Mouse (Mus musculus) gastrocnemius, adult 18-20 months (tissue): ENCODE measurements around the gene Mok. TPM values are rescaled to one million over a fixed set of nuclear protein-coding genes. Genes with fewer than 3 reads are reported as not detected.

Experiments used
- DNase-seq: peaks from one replicate; pipeline ENCODE4 v3.0.0; 2021; ENCODE audit warnings: low spot score
- total RNA-seq, 2 experiments: library from RNA; stranded (reverse); gene quantifications; 2 replicates each; pipeline ENCODE4 v1.2.3; 2021

Mok gene
- total RNA-seq, 2 experiments from 2014 or later = 0.27 TPM; not detected in 1

GRCm38 (mm10) chr12:110770479-110771247, 70.1 kb downstream of the Mok start:
- DNase-seq = no peak

GRCm38 (mm10) chr12:110769660-110770297, 71.0 kb downstream of the Mok start:
- no peak for DNase-seq

GRCm38 (mm10) chr12:110768562-110768961, 72.2 kb downstream of the Mok start:
- no peak for DNase-seq

- no peak for DNase-seq
Measured at GRCm38 (mm10) chr12:110764531-110764930, 76.2 kb downstream of the Mok start.

GRCm38 (mm10) chr12:110762321-110762720, 78.4 kb downstream of the Mok start:
- no peak for DNase-seq

GRCm38 (mm10) chr12:110758932-110759331, 81.8 kb downstream of the Mok start:
- no peak for DNase-seq

Other genes starting within 250 kb of the Mok start
- 10 to 100 TPM; 64.3 to 70.9 TPM for gene Dync1h1, start 239.5 kb downstream of the Mok start, total RNA-seq
- gene 1700001K19Rik, start 158.3 kb downstream of the Mok start, total RNA-seq = not detected
- gene Hsp90aa1, start 138.2 kb downstream of the Mok start, total RNA-seq = 100 to 1,000 TPM in 1 of 2 experiments, 10 to 100 TPM in 1; 46.1 to 109 TPM
- 10 to 100 TPM; 16.6 to 17.4 TPM for gene Wdr20, start 103.0 kb downstream of the Mok start, total RNA-seq
- 1 to 10 TPM; 6.8 to 8.0 TPM for gene Zfp839, start 9.3 kb upstream of the Mok start, total RNA-seq
- 10 to 100 TPM; 20.8 to 24.9 TPM for gene Cinp, start 48.2 kb upstream of the Mok start, total RNA-seq
- 1 to 10 TPM; 2.4 to 2.9 TPM for gene Tecpr2, start 48.3 kb upstream of the Mok start, total RNA-seq
- gene Ankrd9, start 138.1 kb upstream of the Mok start, total RNA-seq = 100 to 1,000 TPM; 109 to 181 TPM
- 1 to 10 TPM; 6.1 to 8.1 TPM for gene Rcor1, start 198.4 kb upstream of the Mok start, total RNA-seq